In genomic region chr9:35423265-35423664, GRCm38 (mm10) we compare ENCODE assay signal across 10 mouse cellular contexts. TPM values are rescaled to one million over a fixed set of nuclear protein-coding genes. Genes with fewer than 3 reads are reported as not detected.
DNase-seq lines count a peak whose midpoint lies in the region; ATAC-seq and TF ChIP-seq lines count a peak whose summit lies in the region.
"Had no signal": no experiment of that assay in that cellular context is flagged by ENCODE, and none has a peak within 500 bp of the region (broad histone marks: within the 10 kb centered on the region; RNA-seq: fewer than 3 reads in every experiment).

No protein-coding gene starts in this region.

- DNase-seq in lung, postnatal 36 days: no peak
- DNase-seq in forebrain, embryonic 10.5 days (ENCODE audit: extremely low spot score, low spot score): no peak
- peak; percentile 54 for DNase-seq in limb, embryonic 14.5 days (ENCODE audit: low spot score)
- peak; percentile 41 for DNase-seq in thymus, postnatal 14 days
- DNase-seq in cerebellum, postnatal 36 days: no peak
- no peak for DNase-seq in gastrocnemius, postnatal 36 days
- no peak for DNase-seq in adrenal gland, postnatal 25 days
- DNase-seq: adrenal gland, postnatal 14 days; kidney, adult 2 months had no signal

- H3K4me2 ChIP-seq in lung, embryonic 15.5 days: peak overlapping the region; percentile 78
- peak overlapping the region; percentile 44 for H3K4me2 ChIP-seq in limb, embryonic 14.5 days (replicated peaks; ENCODE audit: low read depth, low read length, severe bottlenecking)

- H3K9me3 ChIP-seq in lung, embryonic 15.5 days: no peaks in the 10 kb centered on the region
- H3K9me3 ChIP-seq in forebrain, embryonic 10.5 days: no peaks in the 10 kb centered on the region
- H3K9me3 ChIP-seq in limb, embryonic 14.5 days (ENCODE audit: control insufficient read depth, low read length): no peaks in the 10 kb centered on the region

- WGBS in lung, embryonic 15.5 days: 26% methylated on average over 4 of the region's 4 CpGs
- 7% methylated on average over 4 of the region's 4 CpGs for WGBS in forebrain, embryonic 10.5 days
- 8% methylated on average over 4 of the region's 4 CpGs for WGBS in limb, embryonic 14.5 days

- peaks cover 35% of the 10 kb centered on the region for H3K27me3 ChIP-seq in lung, embryonic 15.5 days
- H3K27me3 ChIP-seq in forebrain, embryonic 10.5 days (ENCODE audit: poor library complexity, severe bottlenecking): peaks cover 43% of the 10 kb centered on the region
- no peaks in the 10 kb centered on the region for H3K27me3 ChIP-seq in limb, embryonic 14.5 days (ENCODE audit: control insufficient read depth, insufficient read depth, low read length)

- intact Hi-C loops in gastrocnemius, postnatal 36 days (cut with DNase I): no loop called here

- no peak overlapping the region for H3K27ac ChIP-seq in lung, embryonic 15.5 days
- H3K27ac ChIP-seq in forebrain, embryonic 10.5 days: peak overlapping the region; percentile 99
- H3K27ac ChIP-seq in limb, embryonic 14.5 days (replicated peaks; ENCODE audit: low read depth, low read length): peak overlapping the region; percentile 97

- H3K9ac ChIP-seq in lung, embryonic 15.5 days: 0 out of 2 replicates have a peak overlapping the region, but pooled peaks have one; percentile 4
- H3K9ac ChIP-seq in limb, embryonic 14.5 days (ENCODE audit: low read depth, low read length, severe bottlenecking): peak overlapping the region; percentile 99

- H3K4me3 ChIP-seq in lung, embryonic 15.5 days: peak overlapping the region; percentile 15; the same call in 1 of the 2 replicates
- H3K4me3 ChIP-seq in forebrain, embryonic 10.5 days: peak overlapping the region; percentile 97
- peak overlapping the region; percentile 98 for H3K4me3 ChIP-seq in limb, embryonic 14.5 days (replicated peaks; ENCODE audit: low read length)

- TF ChIP-seq POLR2A in limb, embryonic 14.5 days (IDR thresholded peaks at IDR 0.05; ENCODE audit: borderline replicate concordance, extremely low read depth, insufficient read depth, insufficient read length): no peak

- peaks cover 19% of the 10 kb centered on the region for H3K4me1 ChIP-seq in lung, embryonic 15.5 days
- peaks cover 74% of the 10 kb centered on the region for H3K4me1 ChIP-seq in forebrain, embryonic 10.5 days
- peaks cover 35% of the 10 kb centered on the region for H3K4me1 ChIP-seq in limb, embryonic 14.5 days (ENCODE audit: control insufficient read depth, insufficient read depth, low read length)

- no peaks in the 10 kb centered on the region for H3K36me3 ChIP-seq in lung, embryonic 15.5 days
- H3K36me3 ChIP-seq in forebrain, embryonic 10.5 days (replicated peaks): no peaks in the 10 kb centered on the region
- H3K36me3 ChIP-seq in limb, embryonic 14.5 days (ENCODE audit: control insufficient read depth, insufficient read depth, low read length): 0 out of 2 replicates have a peak, but pooled peaks cover 6% of the 10 kb centered on the region

- ATAC-seq in lung, embryonic 15.5 days (ENCODE audit: borderline replicate concordance, extremely low read depth, low FRiP score, low TSS enrichment): no peak
- no peak for ATAC-seq in limb, embryonic 14.5 days (ENCODE audit: low FRiP score, low read depth)

RNA-seq across cellular contexts. Expression of gene Cdon, which starts 2.3 kb away (rescaled TPM):
- polyA plus RNA-seq in lung, embryonic 15.5 days (2015; fragmentation: Nextera tagmentation; extraction: Ambion mirVana): 3.9 and 4.7 TPM in 2 replicates
- 13.4 and 16.2 TPM in 2 replicates for polyA plus RNA-seq in forebrain, embryonic 10.5 days (2016; fragmentation: Nextera tagmentation; extraction: Ambion mirVana)
- 83.7 and 98.3 TPM in 2 replicates for polyA plus RNA-seq in limb, embryonic 14.5 days (2012; rRNA removed)
- 39.6 and 40.9 TPM in 2 replicates for polyA plus RNA-seq in limb, embryonic 14.5 days (2014; fragmentation: Nextera tagmentation; extraction: Ambion mirVana)
- total RNA-seq in gastrocnemius, postnatal 36 days (2021): 10 to 100 TPM; 12.8 to 14.0 TPM
- 10.7 and 13.1 TPM in 2 replicates for total RNA-seq in adrenal gland, postnatal 25 days (2021)

Comparison
In these comparisons a context has a peak if more than half of its experiments do, and no peak if none do; other contexts are left out.
1. H3K4me3 ChIP-seq: peak in every context shown above with its lines; median percentile 98 in limb, embryonic 14.5 days; 97 in forebrain, embryonic 10.5 days; 15 in lung, embryonic 15.5 days.
2. DNase-seq: peak in limb, embryonic 14.5 days (single experiment) and thymus, postnatal 14 days (single experiment); none in lung, postnatal 36 days (single experiment), forebrain, embryonic 10.5 days (single experiment), cerebellum, postnatal 36 days (0 of 2), gastrocnemius, postnatal 36 days (0 of 2) and adrenal gland, postnatal 25 days (single experiment).